Mouse (Mus musculus) MEL (cell line): Measurements from ENCODE around the gene Pon2.
A peak's percentile ranks its signal among the peaks of the same experiment; 100 is the strongest.

Experiments
- CTCF ChIP-seq, 3 experiments: IDR thresholded peaks in 2 of 3; conservative IDR thresholded peaks in 1 of 3; 2 replicates each; pipeline ENCODE4 v1.5.1; 2011 to 2012; ENCODE audit warnings: low read length in 3 of 3, low read depth in 2 of 3, mild to moderate bottlenecking in 2 of 3, improper control_type of control experiment in 1 of 3, inconsistent platforms in 1 of 3, mixed read lengths in 1 of 3, moderate library complexity in 1 of 3; ENCODE audit not compliant: control insufficient read depth in 1 of 3, insufficient read depth in 1 of 3, poor library complexity in 1 of 3, severe bottlenecking in 1 of 3
- MAFK ChIP-seq: IDR thresholded peaks from 2 replicates; pipeline ENCODE4 v1.6.1; 2011; ENCODE audit warnings: low read depth, mild to moderate bottlenecking, low read length, improper control_type of control experiment, borderline replicate concordance
- MAX ChIP-seq: IDR thresholded peaks from 2 replicates; pipeline ENCODE4 v1.6.1; 2011; ENCODE audit warnings: low read length, improper control_type of control experiment
- POLR2A ChIP-seq, 2 experiments: IDR thresholded peaks; 2 replicates each; pipeline ENCODE4 v1.6.1; 2011 to 2012; ENCODE audit warnings: low read length in 2 of 2, mild to moderate bottlenecking in 2 of 2, control low read depth in 1 of 2, improper control_type of control experiment in 1 of 2, low read depth in 1 of 2, moderate library complexity in 1 of 2; ENCODE audit not compliant: control insufficient read depth in 1 of 2, insufficient read depth in 1 of 2, poor library complexity in 1 of 2
- TAL1 ChIP-seq: IDR thresholded peaks from 2 replicates; pipeline ENCODE4 v1.6.1; 2012; ENCODE audit warnings: mild to moderate bottlenecking, inconsistent platforms, low read length, moderate library complexity, mixed read lengths
- ZKSCAN1 ChIP-seq: IDR thresholded peaks from 2 replicates; pipeline ENCODE4 v1.6.1; 2012; ENCODE audit warnings: low read depth, mild to moderate bottlenecking, inconsistent platforms, low read length, improper control_type of control experiment, moderate library complexity

DNA sequence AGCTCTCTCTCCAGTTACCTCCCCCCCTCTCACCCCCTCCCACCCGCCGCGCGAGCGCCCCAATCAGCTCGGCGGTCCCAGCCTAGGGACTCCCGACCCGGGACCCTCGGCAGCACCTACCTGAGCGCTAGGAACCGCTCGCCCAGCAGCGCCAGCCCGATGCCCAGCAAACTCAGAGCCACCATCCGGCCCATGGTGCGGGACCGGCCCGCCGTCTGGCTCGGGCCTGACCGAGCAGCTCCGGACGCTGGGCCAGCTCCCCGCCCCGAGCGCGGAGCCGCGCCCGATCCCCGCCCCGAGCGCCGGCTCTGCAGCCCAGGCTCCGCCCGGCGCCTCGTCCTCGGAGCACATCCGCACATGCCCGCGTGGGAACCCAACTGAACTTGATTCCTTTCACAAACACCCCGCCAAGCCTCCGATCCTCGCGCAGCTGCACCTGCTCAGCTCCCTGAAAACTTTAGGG lies at the start of gene Pon2:
- TF ChIP-seq MAFK (no peak), CTCF (IDR thresholded peaks at IDR 0.05 in 2 of 3, conservative IDR thresholded peaks at IDR 0.05 in 1 of 3; ENCODE audit: control insufficient read depth in 1 of 3, insufficient read depth in 1 of 3, low read depth in 2 of 3, low read length in 3 of 3, poor library complexity in 1 of 3, severe bottlenecking in 1 of 3) (no peak), MAX (peak; percentile 79; the same call in 1 of the 2 replicates), TAL1 (no peak), POLR2A (IDR thresholded peaks at IDR 0.05; ENCODE audit: control insufficient read depth in 1 of 2, insufficient read depth in 1 of 2, low read depth in 1 of 2, low read length in 2 of 2, poor library complexity in 1 of 2) (peak; percentile 69 to 79), ZKSCAN1 (no peak)
